ENCODE assay signal across 15 mouse cellular contexts in the genomic region with DNA sequence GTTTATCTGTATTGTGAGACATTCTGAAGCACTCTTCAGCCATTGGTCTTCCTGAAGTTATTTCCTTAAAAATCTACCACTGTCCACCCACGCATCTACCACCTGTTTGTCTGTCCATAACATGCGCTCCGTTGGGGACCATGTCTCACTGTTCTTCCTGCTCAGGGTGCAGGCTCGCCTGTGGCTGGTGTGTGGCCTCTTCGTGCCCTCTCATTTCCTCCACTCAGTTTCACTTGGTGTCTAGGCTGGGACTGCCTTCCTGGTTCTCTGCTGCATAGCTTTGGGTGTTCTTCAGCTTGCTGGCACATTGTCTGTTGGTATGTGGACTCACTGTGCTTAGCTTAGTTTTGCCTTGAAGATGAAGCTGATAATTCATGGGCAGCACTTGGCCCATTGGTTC.
"Had no signal": no experiment of that assay in that cellular context is flagged by ENCODE, and none has a peak within 500 bp of the region (broad histone marks: within the 10 kb centered on the region; RNA-seq: fewer than 3 reads in every experiment).

No protein-coding gene starts in this region.

- H3K9ac ChIP-seq: kidney, embryonic 15.5 days; limb, embryonic 13.5 days; liver, embryonic 14.5 days; neural tube, embryonic 15.5 days had no signal

- H3K4me2 ChIP-seq: kidney, embryonic 15.5 days; limb, embryonic 13.5 days; neural tube, embryonic 15.5 days had no signal

- H3K36me3 ChIP-seq: kidney, embryonic 15.5 days; limb, embryonic 13.5 days; midbrain, embryonic 10.5 days; neural tube, embryonic 15.5 days had no signal

- H3K27me3 ChIP-seq: kidney, embryonic 15.5 days; limb, embryonic 13.5 days; neural tube, embryonic 15.5 days had no signal

- H3K4me3 ChIP-seq: kidney, embryonic 15.5 days; limb, embryonic 13.5 days; midbrain, embryonic 10.5 days; myocyte; neural tube, embryonic 15.5 days had no signal

- H3K9me3 ChIP-seq: kidney, embryonic 15.5 days; limb, embryonic 13.5 days; midbrain, embryonic 10.5 days; neural tube, embryonic 15.5 days had no signal

- DNase-seq: kidney, adult 2 months; left cerebral cortex, postnatal 4 days; lung, adult 18-20 months; midbrain, embryonic 14.5 days; right cerebral cortex, adult 18-20 months; right cerebral cortex, postnatal 4 days; spleen, adult 18-20 months; thymus, adult 2 months; thymus, postnatal 36 days had no signal

- H3K27ac ChIP-seq: kidney, embryonic 15.5 days; limb, embryonic 13.5 days; liver, embryonic 14.5 days; midbrain, embryonic 10.5 days; neural tube, embryonic 15.5 days had no signal
